Mouse (Mus musculus) CD4-positive helper T cell, adult 2 months (primary cell): ENCODE results near the gene Rps10.

ENCODE experiments used
- DNase-seq: peaks from one replicate; pipeline ENCODE4 v3.0.0-alpha.2; 2012; ENCODE audit warnings: low read depth, missing footprints, low spot score

Rps10 gene

GRCm38 (mm10) chr17:27636132-27637020 lies at the start of gene Rps10:
Rps10 (minus strand) TSS chr17:27636669.
- DNase-seq = no peak

GRCm38 (mm10) chr17:27685550-27685913 lies 49.1 kb upstream of the Rps10 start:
- DNase-seq = no peak

- peak; percentile 59 for DNase-seq
These were observed 48.5 kb upstream of the Rps10 start for GRCm38 (mm10) chr17:27684886-27685549.

GRCm38 (mm10) chr17:27678924-27679813 lies 42.7 kb upstream of the Rps10 start:
- no peak for DNase-seq

- no peak for DNase-seq
These were observed 41.3 kb upstream of the Rps10 start for GRCm38 (mm10) chr17:27677756-27678155.

- no peak for DNase-seq
These were observed 39.8 kb upstream of the Rps10 start for GRCm38 (mm10) chr17:27676270-27676669.

GRCm38 (mm10) chr17:27675453-27675852 lies 39.0 kb upstream of the Rps10 start:
- no peak for DNase-seq

GRCm38 (mm10) chr17:27673945-27674344 lies 37.5 kb upstream of the Rps10 start:
- no peak for DNase-seq

- no peak for DNase-seq
These were observed 35.3 kb upstream of the Rps10 start for GRCm38 (mm10) chr17:27671720-27672119.

GRCm38 (mm10) chr17:27658767-27659166 lies 22.3 kb upstream of the Rps10 start:
- peak; percentile 66 for DNase-seq

GRCm38 (mm10) chr17:27657123-27657522 lies 20.7 kb upstream of the Rps10 start:
- no peak for DNase-seq

- DNase-seq = no peak
These were observed 19.9 kb upstream of the Rps10 start for GRCm38 (mm10) chr17:27656414-27656813.

- DNase-seq = peak; percentile 73
These were observed 19.5 kb upstream of the Rps10 start for GRCm38 (mm10) chr17:27656011-27656399.

- peak; percentile 85 for DNase-seq
These were observed 18.9 kb upstream of the Rps10 start, which contains the start of gene Pacsin1 for GRCm38 (mm10) chr17:27655089-27656010. Pacsin1 (plus strand) TSS chr17:27655509.

GRCm38 (mm10) chr17:27653253-27653959 lies 16.9 kb upstream of the Rps10 start:
- no peak for DNase-seq

- DNase-seq = peak; percentile 54
These were observed 15.7 kb upstream of the Rps10 start for GRCm38 (mm10) chr17:27652046-27652790.

GRCm38 (mm10) chr17:27650586-27650985 lies 14.1 kb upstream of the Rps10 start:
- DNase-seq = no peak

- DNase-seq = peak; percentile 84
These were observed 13.7 kb upstream of the Rps10 start for GRCm38 (mm10) chr17:27650160-27650559.

GRCm38 (mm10) chr17:27645807-27646206 lies 9.3 kb upstream of the Rps10 start:
- no peak for DNase-seq
